Mouse (Mus musculus) layer of hippocampus, adult 9-11 months (tissue): ENCODE measurements around the gene Caln1.

Experiments
- DNase-seq: peaks from one replicate; pipeline ENCODE4 v3.0.0; 2022

Caln1 gene

GRCm38 (mm10) chr5:130820661-130821060, 451.4 kb downstream of the Caln1 start:
- DNase-seq = no peak

GRCm38 (mm10) chr5:130825797-130826196, 456.5 kb downstream of the Caln1 start:
- no peak for DNase-seq

- no peak for DNase-seq
These were observed 479.3 kb downstream of the Caln1 start for GRCm38 (mm10) chr5:130848562-130848961.

- no peak for DNase-seq
These were observed 480.4 kb downstream of the Caln1 start for GRCm38 (mm10) chr5:130849610-130850009.

GRCm38 (mm10) chr5:130852182-130852581, 482.9 kb downstream of the Caln1 start:
- no peak for DNase-seq

- peak; percentile 52 for DNase-seq
These were observed 484.1 kb downstream of the Caln1 start for GRCm38 (mm10) chr5:130853371-130853770.

- peak; percentile 39 for DNase-seq
These were observed 485.2 kb downstream of the Caln1 start for GRCm38 (mm10) chr5:130854430-130854829.

GRCm38 (mm10) chr5:130858148-130858547, 488.9 kb downstream of the Caln1 start:
- no peak for DNase-seq

GRCm38 (mm10) chr5:130858706-130859105, 489.5 kb downstream of the Caln1 start:
- DNase-seq = no peak

- no peak for DNase-seq
These were observed 490.5 kb downstream of the Caln1 start for GRCm38 (mm10) chr5:130859736-130860135.

GRCm38 (mm10) chr5:130862302-130862701, 493.0 kb downstream of the Caln1 start:
- DNase-seq = peak; percentile 30

GRCm38 (mm10) chr5:130869869-130870268, 500.6 kb downstream of the Caln1 start:
- DNase-seq = no peak

GRCm38 (mm10) chr5:130871086-130871485, 501.8 kb downstream of the Caln1 start:
- no peak for DNase-seq

- no peak for DNase-seq
These were observed 506.1 kb downstream of the Caln1 start for GRCm38 (mm10) chr5:130875391-130875790.

GRCm38 (mm10) chr5:130880331-130880730, 511.1 kb downstream of the Caln1 start:
- no peak for DNase-seq

GRCm38 (mm10) chr5:130891735-130892134, 522.5 kb downstream of the Caln1 start:
- DNase-seq = no peak

GRCm38 (mm10) chr5:130895991-130896390, 526.7 kb downstream of the Caln1 start:
- DNase-seq = no peak
